Mouse (Mus musculus) 3T3-L1 (cell line): Measurements from ENCODE around the gene Klf12.

Experiments used
- DNase-seq: peaks from one replicate; pipeline ENCODE4 v3.0.0-alpha.2; 2015; ENCODE audit warnings: low read depth, low spot score

Gene Klf12

GRCm38 (mm10) chr14:100140370-100140769, 144.1 kb downstream of the Klf12 start:
- DNase-seq: no peak

- DNase-seq: no peak
Observed at GRCm38 (mm10) chr14:100134304-100134703, 150.2 kb downstream of the Klf12 start.

GRCm38 (mm10) chr14:100132479-100132878, 152.0 kb downstream of the Klf12 start:
- no peak for DNase-seq

- no peak for DNase-seq
Observed at GRCm38 (mm10) chr14:100126126-100126525, 158.4 kb downstream of the Klf12 start.

GRCm38 (mm10) chr14:100121075-100121474, 163.4 kb downstream of the Klf12 start:
- DNase-seq: no peak

GRCm38 (mm10) chr14:100119866-100120265, 164.6 kb downstream of the Klf12 start:
- no peak for DNase-seq

- no peak for DNase-seq
Observed at GRCm38 (mm10) chr14:100113419-100113818, 171.1 kb downstream of the Klf12 start.

- DNase-seq: no peak
Observed at GRCm38 (mm10) chr14:100111735-100112134, 172.7 kb downstream of the Klf12 start.

GRCm38 (mm10) chr14:100109563-100109962, 174.9 kb downstream of the Klf12 start:
- DNase-seq: no peak

GRCm38 (mm10) chr14:100105570-100105969, 178.9 kb downstream of the Klf12 start:
- DNase-seq: no peak

- DNase-seq: no peak
Observed at GRCm38 (mm10) chr14:100104818-100105217, 179.7 kb downstream of the Klf12 start.

- no peak for DNase-seq
Observed at GRCm38 (mm10) chr14:100103818-100104217, 180.7 kb downstream of the Klf12 start.

- no peak for DNase-seq
Observed at GRCm38 (mm10) chr14:100097208-100098189, 187.0 kb downstream of the Klf12 start.

GRCm38 (mm10) chr14:100095730-100096129, 188.7 kb downstream of the Klf12 start:
- DNase-seq: no peak

GRCm38 (mm10) chr14:100090517-100090916, 194.0 kb downstream of the Klf12 start:
- peak; percentile 16 for DNase-seq

- no peak for DNase-seq
Observed at GRCm38 (mm10) chr14:100079620-100080019, 204.9 kb downstream of the Klf12 start.

- no peak for DNase-seq
Observed at GRCm38 (mm10) chr14:100072431-100073195, 211.9 kb downstream of the Klf12 start.

- no peak for DNase-seq
Observed at GRCm38 (mm10) chr14:100069543-100070090, 214.9 kb downstream of the Klf12 start.

- no peak for DNase-seq
Observed at GRCm38 (mm10) chr14:100068715-100069114, 215.8 kb downstream of the Klf12 start.

- no peak for DNase-seq
Observed at GRCm38 (mm10) chr14:100062516-100062915, 222.0 kb downstream of the Klf12 start.

GRCm38 (mm10) chr14:100054150-100054549, 230.3 kb downstream of the Klf12 start:
- no peak for DNase-seq

- DNase-seq: no peak
Observed at GRCm38 (mm10) chr14:100053456-100053855, 231.0 kb downstream of the Klf12 start.
